Mouse (Mus musculus): ENCODE measurements around the gene Olfr672. TPM values are rescaled to one million over a fixed set of nuclear protein-coding genes. Genes with fewer than 3 reads are reported as not detected.
"Not testable (repeated sequence)": the region's sequence is repeated elsewhere in the genome, so short reads cannot be mapped to it uniquely, and the experiment has no call there.

Gene Olfr672
- polyA plus RNA-seq (2012; rRNA removed) = not detected in 2 replicates

DNA sequence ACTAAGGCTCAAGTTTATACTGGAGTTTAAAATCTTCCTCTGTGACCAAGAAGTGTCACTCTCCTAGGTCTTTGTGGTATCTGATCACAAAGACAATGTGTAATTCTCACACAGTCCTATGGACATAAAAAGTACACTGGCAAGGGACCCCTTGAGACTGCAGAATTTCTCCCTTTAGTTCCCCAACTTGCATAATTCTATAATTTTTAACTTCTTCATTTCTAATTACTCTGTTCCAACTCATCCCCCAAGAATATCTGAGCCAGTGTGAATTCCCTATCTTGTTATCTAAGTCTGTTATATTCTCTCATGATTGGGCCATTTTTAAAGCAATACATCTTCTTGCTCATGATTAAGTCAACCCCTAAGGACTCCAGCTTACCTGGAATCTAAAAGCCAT is at the start of gene Olfr672:
Gene Olfr672 (minus strand): TSS at position 101 of the 400 bp plus-strand sequence.
- TF ChIP-seq CTCF (conservative IDR thresholded peaks at IDR 0.05; ENCODE audit: insufficient read depth, insufficient read length, low read depth, low read length) (no peak), POLR2A (IDR thresholded peaks at IDR 0.05; ENCODE audit: low read depth, low read length) (no peak)
- Histone ChIP-seq H3K36me3 (ENCODE audit: control insufficient read depth, insufficient read depth, low read length) (no peaks in the 10 kb centered on the region), H3K4me3 (ENCODE audit: insufficient read depth, low read depth, low read length) (no peak within 1 kb of the TSS), H3K4me1 (ENCODE audit: control insufficient read depth, insufficient read depth, low read length) (no peaks in the 10 kb centered on the region), H3K27ac (ENCODE audit: insufficient read depth, low read depth, low read length) (no peak within 1 kb of the TSS), H3K27me3 (replicated peaks; ENCODE audit: control insufficient read depth, insufficient read depth, low read length) (no peaks in the 10 kb centered on the region)
- no peak for DNase-seq

- not testable (repeated sequence) for DNase-seq; H3K36me3 ChIP-seq (ENCODE audit: control insufficient read depth, insufficient read depth, low read length); H3K4me3 ChIP-seq (ENCODE audit: insufficient read depth, low read depth, low read length); H3K27ac ChIP-seq (ENCODE audit: insufficient read depth, low read depth, low read length); H3K27me3 ChIP-seq (replicated peaks; ENCODE audit: control insufficient read depth, insufficient read depth, low read length); H3K4me1 ChIP-seq (ENCODE audit: control insufficient read depth, insufficient read depth, low read length)
- 51% methylated on average over 5 of the region's 5 CpGs for WGBS
These were observed 32.0 kb upstream of the Olfr672 start for GRCm38 (mm10) chr7:105033836-105034235.

GRCm38 (mm10) chr7:105032398-105032797 is 30.6 kb upstream of the Olfr672 start, which contains the start of gene Olfr676:
Gene Olfr676 (plus strand): TSS chr7:105032698.
- Histone ChIP-seq H3K4me1 (ENCODE audit: control insufficient read depth, insufficient read depth, low read length) (no peaks in the 10 kb centered on the region), H3K27ac (ENCODE audit: insufficient read depth, low read depth, low read length) (no peak within 1 kb of the TSS), H3K36me3 (ENCODE audit: control insufficient read depth, insufficient read depth, low read length) (no peaks in the 10 kb centered on the region), H3K4me3 (ENCODE audit: insufficient read depth, low read depth, low read length) (no peak within 1 kb of the TSS), H3K27me3 (replicated peaks; ENCODE audit: control insufficient read depth, insufficient read depth, low read length) (no peaks in the 10 kb centered on the region)
- DNase-seq = no peak
- TF ChIP-seq POLR2A (IDR thresholded peaks at IDR 0.05; ENCODE audit: low read depth, low read length) (no peak), CTCF (conservative IDR thresholded peaks at IDR 0.05; ENCODE audit: insufficient read depth, insufficient read length, low read depth, low read length) (no peak)

DNA sequence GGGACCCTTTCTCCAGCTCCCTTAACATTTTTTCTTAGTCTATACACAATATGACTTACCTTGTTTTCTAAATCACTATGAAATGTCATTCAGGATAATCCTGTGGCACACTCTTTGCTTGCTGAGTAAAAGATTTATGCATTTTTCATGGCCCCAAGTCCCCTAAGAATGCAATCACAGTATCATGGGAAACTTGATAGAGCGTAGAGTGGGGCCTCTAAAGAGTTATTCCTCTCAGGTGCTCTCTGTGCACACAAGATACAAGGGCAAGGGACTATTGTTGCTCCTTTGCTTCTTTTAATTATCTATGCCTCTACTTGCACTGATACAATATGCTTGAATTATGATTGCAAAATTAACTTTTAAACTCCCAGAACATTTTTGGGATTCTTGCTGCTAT is 26.5 kb upstream of the Olfr672 start, which contains the start of gene Olfr675:
Gene Olfr675 (minus strand): TSS at position 101 of the 400 bp plus-strand sequence.
- 57% methylated on average over 1 of the region's 1 CpGs for WGBS
- no peak for TF ChIP-seq POLR2A (IDR thresholded peaks at IDR 0.05; ENCODE audit: low read depth, low read length)
- no peak for TF ChIP-seq CTCF (conservative IDR thresholded peaks at IDR 0.05; ENCODE audit: insufficient read depth, insufficient read length, low read depth, low read length)
- no peaks in the 10 kb centered on the region for H3K4me1 ChIP-seq (ENCODE audit: control insufficient read depth, insufficient read depth, low read length)
- no peak within 1 kb of the TSS for H3K27ac ChIP-seq (ENCODE audit: insufficient read depth, low read depth, low read length)
- H3K4me3 ChIP-seq (ENCODE audit: insufficient read depth, low read depth, low read length) = no peak within 1 kb of the TSS
- no peak for DNase-seq
- H3K36me3 ChIP-seq (ENCODE audit: control insufficient read depth, insufficient read depth, low read length) = no peaks in the 10 kb centered on the region
- H3K27me3 ChIP-seq (replicated peaks; ENCODE audit: control insufficient read depth, insufficient read depth, low read length) = no peaks in the 10 kb centered on the region

- no peak overlapping the region for H3K27ac ChIP-seq (ENCODE audit: insufficient read depth, low read depth, low read length)
- no peaks in the 10 kb centered on the region for H3K4me1 ChIP-seq (ENCODE audit: control insufficient read depth, insufficient read depth, low read length)
- 22% methylated on average over 1 of the region's 1 CpGs for WGBS
- no peaks in the 10 kb centered on the region for H3K27me3 ChIP-seq (replicated peaks; ENCODE audit: control insufficient read depth, insufficient read depth, low read length)
- DNase-seq = no peak
- H3K4me3 ChIP-seq (ENCODE audit: insufficient read depth, low read depth, low read length) = no peak overlapping the region
- no peaks in the 10 kb centered on the region for H3K36me3 ChIP-seq (ENCODE audit: control insufficient read depth, insufficient read depth, low read length)
- TF ChIP-seq CTCF (conservative IDR thresholded peaks at IDR 0.05; ENCODE audit: insufficient read depth, insufficient read length, low read depth, low read length) = no peak
- TF ChIP-seq POLR2A (IDR thresholded peaks at IDR 0.05; ENCODE audit: low read depth, low read length) = no peak
These were observed 20.7 kb upstream of the Olfr672 start for GRCm38 (mm10) chr7:105022530-105022929.

- 76% methylated on average over 1 of the region's 1 CpGs for WGBS
- DNase-seq = no peak
- H3K27ac ChIP-seq (ENCODE audit: insufficient read depth, low read depth, low read length) = no peak within 1 kb of the TSS
- no peaks in the 10 kb centered on the region for H3K36me3 ChIP-seq (ENCODE audit: control insufficient read depth, insufficient read depth, low read length)
- no peaks in the 10 kb centered on the region for H3K4me1 ChIP-seq (ENCODE audit: control insufficient read depth, insufficient read depth, low read length)
- H3K4me3 ChIP-seq (ENCODE audit: insufficient read depth, low read depth, low read length) = no peak within 1 kb of the TSS
- TF ChIP-seq POLR2A (IDR thresholded peaks at IDR 0.05; ENCODE audit: low read depth, low read length) (no peak), CTCF (conservative IDR thresholded peaks at IDR 0.05; ENCODE audit: insufficient read depth, insufficient read length, low read depth, low read length) (no peak)
- H3K27me3 ChIP-seq (replicated peaks; ENCODE audit: control insufficient read depth, insufficient read depth, low read length) = no peaks in the 10 kb centered on the region
These were observed 22.8 kb downstream of the Olfr672 start, which contains the start of gene Olfr671 for GRCm38 (mm10) chr7:104979026-104979425. Gene Olfr671 (minus strand): TSS chr7:104979126.

- DNase-seq; H3K36me3 ChIP-seq (ENCODE audit: control insufficient read depth, insufficient read depth, low read length); H3K4me3 ChIP-seq (ENCODE audit: insufficient read depth, low read depth, low read length); H3K27me3 ChIP-seq (replicated peaks; ENCODE audit: control insufficient read depth, insufficient read depth, low read length); H3K4me1 ChIP-seq (ENCODE audit: control insufficient read depth, insufficient read depth, low read length); H3K27ac ChIP-seq (ENCODE audit: insufficient read depth, low read depth, low read length): not testable (repeated sequence)
- 64% methylated on average over 2 of the region's 2 CpGs for WGBS
These were observed 29.3 kb downstream of the Olfr672 start for GRCm38 (mm10) chr7:104972507-104972906.

DNA sequence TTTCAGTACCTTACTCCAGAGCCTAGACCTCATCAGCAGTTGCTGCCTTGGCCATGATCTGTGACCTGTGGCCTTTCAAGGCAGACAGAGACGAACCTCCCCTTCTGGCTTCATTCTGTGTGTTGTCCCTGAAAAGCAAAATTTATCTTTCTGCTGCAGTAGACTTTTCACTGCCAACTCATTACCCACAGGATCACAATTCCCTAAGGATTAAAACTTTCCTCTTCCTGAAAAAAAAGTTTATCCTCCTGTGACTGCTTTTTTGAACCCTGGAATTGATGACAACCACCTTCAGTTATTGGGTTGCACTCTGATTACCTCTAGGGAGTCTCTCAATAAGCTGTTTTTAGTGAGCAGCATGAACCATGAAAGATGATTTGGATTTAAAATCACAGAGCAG is 39.3 kb downstream of the Olfr672 start, which contains the start of gene Olfr670:
Gene Olfr670 (minus strand): TSS at position 101 of the 400 bp plus-strand sequence.
- H3K27me3 ChIP-seq (replicated peaks; ENCODE audit: control insufficient read depth, insufficient read depth, low read length) = no peaks in the 10 kb centered on the region
- no peak for DNase-seq
- H3K4me1 ChIP-seq (ENCODE audit: control insufficient read depth, insufficient read depth, low read length) = no peaks in the 10 kb centered on the region
- WGBS = 20% methylated on average over 1 of the region's 1 CpGs
- H3K36me3 ChIP-seq (ENCODE audit: control insufficient read depth, insufficient read depth, low read length) = no peaks in the 10 kb centered on the region
- no peak within 1 kb of the TSS for H3K4me3 ChIP-seq (ENCODE audit: insufficient read depth, low read depth, low read length)
- TF ChIP-seq CTCF (conservative IDR thresholded peaks at IDR 0.05; ENCODE audit: insufficient read depth, insufficient read length, low read depth, low read length) (no peak), POLR2A (IDR thresholded peaks at IDR 0.05; ENCODE audit: low read depth, low read length) (no peak)
- H3K27ac ChIP-seq (ENCODE audit: insufficient read depth, low read depth, low read length) = no peak within 1 kb of the TSS

DNA sequence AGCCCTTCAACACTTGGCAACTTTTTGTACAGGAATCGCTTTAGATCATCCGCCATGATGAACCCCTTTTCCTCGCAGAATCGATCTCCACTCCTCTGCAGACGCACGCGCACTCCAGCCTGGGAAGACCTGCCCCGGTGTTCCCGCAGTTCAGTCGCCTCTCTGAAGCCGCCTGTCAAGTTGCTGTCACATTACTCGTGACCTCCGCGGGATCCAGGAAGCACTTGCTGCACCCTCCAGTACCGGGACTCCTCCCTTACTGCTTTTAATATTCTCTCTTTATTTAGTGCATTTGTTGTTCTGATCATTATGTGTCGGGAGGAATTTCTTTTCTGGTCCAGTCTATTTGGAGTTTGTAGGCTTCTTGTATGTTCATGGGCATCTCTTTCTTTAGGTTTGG is 51.6 kb downstream of the Olfr672 start:
- not testable (repeated sequence) for H3K36me3 ChIP-seq (ENCODE audit: control insufficient read depth, insufficient read depth, low read length); H3K27me3 ChIP-seq (replicated peaks; ENCODE audit: control insufficient read depth, insufficient read depth, low read length); DNase-seq; H3K4me1 ChIP-seq (ENCODE audit: control insufficient read depth, insufficient read depth, low read length); H3K27ac ChIP-seq (ENCODE audit: insufficient read depth, low read depth, low read length); H3K4me3 ChIP-seq (ENCODE audit: insufficient read depth, low read depth, low read length)
- 95% methylated on average over 16 of the region's 16 CpGs for WGBS
